Mouse (Mus musculus) kidney, embryonic 16.5 days (tissue): ENCODE results near the gene Nav2. TPM values are rescaled to one million over a fixed set of nuclear protein-coding genes. Genes with fewer than 3 reads are reported as not detected.

Source experiments
- ATAC-seq: fragments of 200-750 bp; cut with Nextera tagmentation; 2 replicates; pipeline ENCODE4 v1.8.0; 2017; ENCODE audit warnings: moderate TSS enrichment; ENCODE audit not compliant: low FRiP score, low TSS enrichment
- H3K27ac ChIP-seq: fragments of 300-500 bp; sonication (generic); 2 replicates; pipeline ENCODE4 v1.5.1; 2014; ENCODE audit warnings: low read length
- H3K27me3 ChIP-seq: fragments of 300-500 bp; sonication (generic); 2 replicates; pipeline ENCODE4 v1.6.1; 2014; ENCODE audit warnings: low read length, control low read depth, mixed read lengths; ENCODE audit not compliant: insufficient read depth
- H3K36me3 ChIP-seq: fragments of 300-500 bp; sonication (generic); 2 replicates; pipeline ENCODE4 v1.6.1; 2014; ENCODE audit warnings: low read length, control low read depth, mixed read lengths; ENCODE audit not compliant: insufficient read depth
- H3K4me1 ChIP-seq: fragments of 300-500 bp; sonication (generic); 2 replicates; pipeline ENCODE4 v1.6.1; 2014; ENCODE audit warnings: low read length, control low read depth, mixed read lengths; ENCODE audit not compliant: insufficient read depth
- H3K4me2 ChIP-seq: fragments of 300-500 bp; sonication (generic); replicated peaks from 2 replicates; pipeline ENCODE4 v1.6.1; 2014; ENCODE audit warnings: low read depth, low read length
- H3K4me3 ChIP-seq: fragments of 300-500 bp; sonication (generic); 2 replicates; pipeline ENCODE4 v1.5.1; 2014; ENCODE audit warnings: mild to moderate bottlenecking, low read length
- H3K9ac ChIP-seq: fragments of 300-500 bp; sonication (generic); replicated peaks from 2 replicates; pipeline ENCODE4 v1.6.1; 2014; ENCODE audit warnings: low read length
- H3K9me3 ChIP-seq: fragments of 300-500 bp; sonication (generic); 2 replicates; pipeline ENCODE4 v1.6.1; 2016; ENCODE audit warnings: low read length, control low read depth
- WGBS: fragments of 180-500 bp; shearing (Covaris S2); extraction: QIAGEN DNeasy Blood & Tissue Kit; methylation state at CpG from one replicate; pipeline ENCODE4 v1.1.7; 2014; 5-methylcytosine and 5-hydroxymethylcytosine counted together
- polyA plus RNA-seq: library from polyadenylated mRNA; unstranded; fragments of >200 nt; fragmentation: Nextera tagmentation; extraction: Ambion mirVana; gene quantifications from 2 replicates; pipeline ENCODE4 v1.2.1, GENCODE M21; 2015

Nav2 gene
- polyA plus RNA-seq, 1 experiment from 2014 or later = 22.6 TPM

GRCm38 (mm10) chr7:49440333-49440969 lies 531.9 kb downstream of the Nav2 start:
- Histone ChIP-seq H3K36me3 (no peaks in the 10 kb centered on the region), H3K4me2 (no peak overlapping the region), H3K27ac (no peak overlapping the region), H3K9me3 (no peaks in the 10 kb centered on the region), H3K4me3 (no peak overlapping the region), H3K27me3 (no peaks in the 10 kb centered on the region), H3K4me1 (peaks cover 12% of the 10 kb centered on the region; the same call in 1 of the 2 replicates), H3K9ac (no peak overlapping the region)
- WGBS = 93% methylated on average over 14 of the region's 14 CpGs
- ATAC-seq = no peak

DNA sequence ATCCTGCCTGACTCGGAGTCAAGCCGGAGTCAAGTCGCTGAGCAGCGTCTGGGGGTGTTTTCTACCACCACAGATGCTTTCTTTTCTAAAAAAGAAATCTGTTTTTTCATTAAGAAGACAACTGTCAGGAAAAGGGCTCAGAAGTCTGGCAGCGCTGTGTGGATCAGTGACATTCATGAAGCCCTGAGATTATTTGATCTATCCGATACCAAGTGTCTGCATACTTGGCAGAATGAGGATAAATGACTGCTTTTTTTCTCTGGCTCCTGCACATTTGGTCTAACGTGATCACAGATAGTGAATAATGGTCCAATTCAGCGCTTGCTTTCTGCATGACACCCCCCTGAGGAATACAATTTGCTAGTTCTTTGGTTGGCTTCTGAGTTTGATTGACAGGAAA lies 533.7 kb downstream of the Nav2 start:
- Histone ChIP-seq H3K4me1 (peaks cover 12% of the 10 kb centered on the region; the same call in 1 of the 2 replicates), H3K27ac (no peak overlapping the region), H3K4me2 (no peak overlapping the region), H3K9me3 (no peaks in the 10 kb centered on the region), H3K9ac (no peak overlapping the region), H3K4me3 (no peak overlapping the region), H3K27me3 (no peaks in the 10 kb centered on the region), H3K36me3 (no peaks in the 10 kb centered on the region)
- ATAC-seq = no peak
- WGBS = 43% methylated on average over 8 of the region's 8 CpGs

DNA sequence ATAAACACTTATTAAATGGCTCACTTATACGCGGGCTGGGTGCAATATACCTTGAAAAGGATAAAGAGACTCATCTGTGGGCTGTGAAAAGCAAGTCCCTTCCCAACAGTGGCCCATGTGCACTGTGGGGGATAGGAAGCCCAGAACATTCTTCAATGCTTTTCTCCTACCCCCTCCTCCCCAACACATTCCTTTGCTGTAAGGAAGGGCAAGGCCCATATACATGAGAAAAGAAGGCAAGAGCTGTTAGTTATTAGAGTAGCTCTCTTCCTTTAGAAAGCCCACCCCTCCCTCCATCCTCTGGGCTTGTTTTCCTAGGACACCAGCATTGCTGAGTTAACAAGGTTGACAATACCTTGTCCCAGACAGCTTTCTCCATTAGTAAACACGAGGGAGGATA lies 540.1 kb downstream of the Nav2 start:
- Histone ChIP-seq H3K9me3 (no peaks in the 10 kb centered on the region), H3K4me2 (no peak overlapping the region), H3K9ac (no peak overlapping the region), H3K27me3 (no peaks in the 10 kb centered on the region), H3K4me3 (no peak overlapping the region), H3K36me3 (peaks cover 6% of the 10 kb centered on the region), H3K4me1 (peaks cover 30% of the 10 kb centered on the region), H3K27ac (no peak overlapping the region)
- 75% methylated on average over 3 of the region's 3 CpGs for WGBS
- no peak for ATAC-seq

DNA sequence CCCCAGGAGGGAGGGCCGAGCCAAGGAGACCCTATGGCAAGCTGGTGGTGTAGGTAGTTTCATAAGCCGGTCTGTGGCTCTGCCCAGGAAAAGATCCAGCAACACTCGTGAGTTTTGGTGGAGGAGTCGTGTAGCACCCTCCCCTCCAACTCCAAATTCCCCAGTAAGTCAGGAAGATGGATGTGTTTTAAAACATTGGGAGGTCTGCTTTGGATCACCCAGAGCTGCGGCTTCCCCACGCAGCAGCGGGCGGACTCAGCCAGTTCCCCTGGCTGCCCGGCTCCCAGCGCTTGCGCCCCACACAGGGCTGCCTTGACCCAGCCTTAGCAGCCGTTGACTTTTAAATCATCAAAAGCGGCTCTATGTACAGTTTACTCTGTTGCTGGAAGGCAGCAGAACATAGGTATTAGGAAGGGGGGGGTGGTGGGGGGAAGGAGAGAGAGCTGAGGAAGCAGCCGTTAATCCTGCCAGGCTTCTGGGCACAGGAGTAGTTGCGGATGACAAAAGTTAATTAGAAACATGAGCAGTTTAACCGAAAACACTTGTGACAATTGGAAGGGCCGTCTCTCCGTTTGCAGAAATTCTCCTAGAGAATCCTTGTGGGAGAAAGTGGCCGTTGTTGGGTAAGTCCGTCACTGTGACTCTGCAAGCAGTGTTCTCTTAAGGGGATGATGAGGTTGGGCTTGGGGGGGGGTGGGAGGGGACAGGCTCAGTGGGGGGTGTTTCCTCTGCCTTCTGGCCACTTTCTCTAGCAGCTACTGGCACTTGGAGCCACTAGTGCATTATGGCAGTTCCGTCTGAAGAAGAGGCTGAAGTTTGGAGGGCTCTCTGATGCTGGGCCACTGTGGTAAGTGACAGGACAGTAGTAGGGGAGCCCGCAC lies 542.0 kb downstream of the Nav2 start:
- WGBS = 8% methylated on average over 22 of the region's 22 CpGs
- peak overlapping the region; percentile 57 for H3K27ac ChIP-seq
- peak overlapping the region; percentile 31 for H3K4me3 ChIP-seq
- no peaks in the 10 kb centered on the region for H3K9me3 ChIP-seq
- peaks cover 26% of the 10 kb centered on the region for H3K4me1 ChIP-seq
- H3K36me3 ChIP-seq = peaks cover 11% of the 10 kb centered on the region
- peak overlapping the region; percentile 55 for H3K9ac ChIP-seq
- peak; percentile 86 for ATAC-seq
- H3K27me3 ChIP-seq = no peaks in the 10 kb centered on the region
- peak overlapping the region; percentile 50 for H3K4me2 ChIP-seq

GRCm38 (mm10) chr7:49451240-49451639 lies 542.7 kb downstream of the Nav2 start:
- Histone ChIP-seq H3K27me3 (no peaks in the 10 kb centered on the region), H3K9ac (no peak overlapping the region), H3K4me2 (peak overlapping the region; percentile 50), H3K36me3 (peaks cover 15% of the 10 kb centered on the region), H3K4me1 (peaks cover 26% of the 10 kb centered on the region), H3K27ac (no peak overlapping the region), H3K4me3 (no peak overlapping the region), H3K9me3 (no peaks in the 10 kb centered on the region)
- no peak for ATAC-seq
- WGBS = 87% methylated on average over 10 of the region's 10 CpGs

GRCm38 (mm10) chr7:49452274-49452673 lies 543.8 kb downstream of the Nav2 start:
- no peak overlapping the region for H3K4me2 ChIP-seq
- H3K36me3 ChIP-seq = peaks cover 15% of the 10 kb centered on the region
- no peak overlapping the region for H3K4me3 ChIP-seq
- H3K4me1 ChIP-seq = peaks cover 26% of the 10 kb centered on the region
- no peaks in the 10 kb centered on the region for H3K9me3 ChIP-seq
- no peak overlapping the region for H3K27ac ChIP-seq
- H3K9ac ChIP-seq = no peak overlapping the region
- ATAC-seq = no peak
- no peaks in the 10 kb centered on the region for H3K27me3 ChIP-seq
- 89% methylated on average over 11 of the region's 11 CpGs for WGBS

DNA sequence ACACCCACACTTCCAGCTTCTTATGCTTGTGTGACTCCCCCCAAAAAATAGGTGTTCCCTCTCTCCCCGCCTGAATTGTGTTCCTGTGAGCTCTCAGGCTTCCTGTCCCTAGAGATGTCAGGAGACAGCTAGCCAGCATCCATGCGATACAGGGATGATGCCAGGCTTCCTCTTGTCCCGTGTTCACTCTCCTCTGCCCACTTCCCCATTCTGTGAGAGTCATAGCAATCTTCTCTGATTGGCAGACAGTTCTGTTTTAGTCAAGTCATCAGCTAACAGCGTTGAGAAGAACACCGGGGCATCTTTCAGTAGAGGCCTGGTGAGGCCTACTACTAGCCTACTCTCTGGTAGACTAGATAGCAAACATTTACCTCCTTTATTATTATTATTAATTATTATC lies 546.1 kb downstream of the Nav2 start:
- 83% methylated on average over 5 of the region's 5 CpGs for WGBS
- no peak for ATAC-seq
- no peaks in the 10 kb centered on the region for H3K27me3 ChIP-seq
- H3K36me3 ChIP-seq = peaks cover 15% of the 10 kb centered on the region
- H3K9me3 ChIP-seq = no peaks in the 10 kb centered on the region
- H3K9ac ChIP-seq = no peak overlapping the region
- peaks cover 14% of the 10 kb centered on the region for H3K4me1 ChIP-seq
- no peak overlapping the region for H3K27ac ChIP-seq
- no peak overlapping the region for H3K4me3 ChIP-seq
- no peak overlapping the region for H3K4me2 ChIP-seq

GRCm38 (mm10) chr7:49456148-49456547 lies 547.6 kb downstream of the Nav2 start:
- Histone ChIP-seq H3K4me3 (no peak overlapping the region), H3K27me3 (no peaks in the 10 kb centered on the region), H3K9me3 (no peaks in the 10 kb centered on the region), H3K27ac (no peak overlapping the region), H3K4me1 (no peaks in the 10 kb centered on the region; the same call in 1 of the 2 replicates), H3K9ac (no peak overlapping the region), H3K4me2 (no peak overlapping the region), H3K36me3 (peaks cover 15% of the 10 kb centered on the region)
- WGBS = 71% methylated on average over 2 of the region's 2 CpGs
- no peak for ATAC-seq

DNA sequence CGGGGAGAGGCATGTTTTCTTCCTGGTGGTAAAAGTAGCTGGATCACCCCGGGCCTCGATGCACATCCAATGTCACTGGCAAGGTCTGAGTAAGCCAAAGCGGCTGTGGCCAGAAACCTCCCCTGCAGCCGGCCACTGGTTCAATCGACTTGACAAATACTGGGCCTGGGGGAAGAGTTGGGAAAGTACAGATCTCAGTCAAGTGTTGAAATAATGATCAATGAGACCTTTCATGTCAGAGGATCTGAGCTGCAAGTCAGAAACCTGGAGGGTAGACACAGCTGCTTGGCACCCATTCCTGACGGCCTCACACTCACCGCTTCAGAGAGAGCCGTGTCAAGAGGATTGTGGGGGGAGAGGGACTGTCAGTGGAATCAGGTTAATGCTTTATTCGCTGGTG lies 548.9 kb downstream of the Nav2 start:
- peaks cover 15% of the 10 kb centered on the region for H3K36me3 ChIP-seq
- 63% methylated on average over 10 of the region's 10 CpGs for WGBS
- H3K27me3 ChIP-seq = no peaks in the 10 kb centered on the region
- no peak overlapping the region for H3K27ac ChIP-seq
- H3K4me3 ChIP-seq = no peak overlapping the region
- H3K9me3 ChIP-seq = no peaks in the 10 kb centered on the region
- no peak overlapping the region for H3K4me2 ChIP-seq
- H3K4me1 ChIP-seq = peaks cover 9% of the 10 kb centered on the region
- no peak for ATAC-seq
- H3K9ac ChIP-seq = no peak overlapping the region

DNA sequence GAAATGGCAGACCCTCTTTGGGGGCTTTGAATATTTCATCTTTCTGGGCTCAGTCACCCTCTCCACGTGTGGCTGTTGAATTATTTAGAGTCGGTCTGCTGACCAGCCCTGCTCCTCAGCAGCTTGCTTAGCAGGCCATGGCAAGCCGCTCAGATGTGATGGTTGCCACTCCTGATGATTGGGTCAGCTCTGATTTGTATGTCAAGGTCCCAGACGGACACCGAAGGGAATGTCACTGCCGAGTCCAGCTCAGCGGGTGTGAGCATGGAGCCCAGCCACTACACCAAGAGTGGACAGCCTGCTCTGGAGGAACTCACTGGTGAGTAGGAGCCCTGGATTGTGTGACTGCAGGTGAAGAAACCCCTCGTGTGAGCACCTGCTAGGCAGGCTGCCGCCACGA lies 549.4 kb downstream of the Nav2 start:
- H3K27ac ChIP-seq = no peak overlapping the region
- no peak overlapping the region for H3K4me2 ChIP-seq
- H3K36me3 ChIP-seq = peaks cover 15% of the 10 kb centered on the region
- peaks cover 10% of the 10 kb centered on the region for H3K4me1 ChIP-seq
- ATAC-seq = no peak
- no peak overlapping the region for H3K9ac ChIP-seq
- no peak overlapping the region for H3K4me3 ChIP-seq
- WGBS = 79% methylated on average over 10 of the region's 10 CpGs
- no peaks in the 10 kb centered on the region for H3K27me3 ChIP-seq
- H3K9me3 ChIP-seq = no peaks in the 10 kb centered on the region
